Mouse (Mus musculus): ENCODE measurements at regions not wholly inside any gene's neighbourhood (a gene's known extent, or its start where the extent isn't known, plus 50 kb on each side); places are given as distances from the start of the nearest gene placed in this dataset.

DNA sequence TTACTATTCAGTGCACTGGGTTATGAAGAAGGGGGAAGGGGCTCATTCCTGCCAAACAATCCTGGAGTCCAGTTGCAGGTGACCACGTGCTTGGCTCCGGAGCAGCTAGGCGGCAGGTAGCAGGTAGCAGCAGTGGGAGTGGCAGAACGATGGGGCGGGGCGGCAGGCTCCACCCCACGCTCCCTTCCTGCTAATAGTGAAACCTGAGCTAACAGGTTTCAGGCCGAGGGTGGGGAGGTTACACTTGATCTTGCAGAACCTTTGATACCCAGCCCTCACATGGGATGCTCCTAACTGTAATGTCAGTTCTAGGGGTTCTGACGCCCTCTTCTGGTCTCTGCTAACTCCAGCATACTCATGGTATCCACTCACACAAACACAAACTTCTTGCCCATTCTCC, 253.5 kb upstream of the Daam1 start:
- Histone ChIP-seq H3K4me3 (peak overlapping the region; percentile 40), H3K27ac (no peak overlapping the region)
- no peak for DNase-seq
- intact Hi-C loops (cut with DNase I), result loop anchor here (10.0 kb wide), 2 partner anchors 263 to 373 kb away; no protein-coding TSS in a partner anchor
- peak; percentile 39 for TF ChIP-seq CTCF (IDR thresholded peaks at IDR 0.05)

DNA sequence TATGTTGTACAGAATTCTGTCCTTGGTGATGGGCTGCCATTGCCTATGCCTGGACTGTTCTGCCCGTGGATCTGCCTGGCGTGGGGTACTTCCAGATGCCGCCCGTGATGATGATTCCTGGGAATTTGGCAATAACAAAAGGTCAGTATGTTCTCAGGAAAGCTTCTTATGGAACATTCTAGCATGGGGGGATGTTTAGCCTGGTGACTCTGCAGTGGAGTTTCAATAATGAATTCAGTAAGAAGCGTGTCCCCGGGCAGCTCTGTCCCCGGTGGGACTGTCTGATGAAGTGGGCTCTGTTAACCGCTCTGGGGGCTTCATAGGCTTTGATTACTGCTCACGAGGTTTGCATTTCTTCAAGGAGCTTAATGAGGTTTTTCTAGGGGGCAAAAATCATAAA, 252.9 kb upstream of the Daam1 start:
- H3K27ac ChIP-seq, result no peak overlapping the region
- H3K4me3 ChIP-seq, result no peak overlapping the region
- TF ChIP-seq CTCF (IDR thresholded peaks at IDR 0.05), result no peak
- intact Hi-C loops (cut with DNase I), result loop anchor here (10.0 kb wide), 2 partner anchors 263 to 373 kb away; no protein-coding TSS in a partner anchor
- no peak for DNase-seq

DNA sequence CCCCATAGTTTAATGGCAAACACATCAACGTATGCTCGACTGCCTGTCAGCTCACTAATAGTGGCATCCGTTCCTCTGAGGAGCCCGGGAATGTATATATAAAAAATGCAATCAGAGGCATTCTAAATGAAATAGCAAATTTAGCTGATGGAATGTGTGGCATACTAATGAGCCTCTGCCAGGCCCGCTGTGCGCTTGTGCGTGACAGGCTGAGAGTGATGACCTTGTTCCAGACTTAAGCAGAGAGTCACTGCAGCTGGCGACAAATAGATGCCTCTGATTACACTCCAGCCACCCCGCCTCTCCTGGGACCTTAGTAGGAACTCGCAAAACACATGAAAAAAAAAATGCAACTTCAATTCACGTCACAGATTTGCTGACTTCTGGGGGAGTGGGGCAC, 252.0 kb upstream of the Daam1 start:
- no peak for DNase-seq
- TF ChIP-seq CTCF (IDR thresholded peaks at IDR 0.05), result no peak
- no peak overlapping the region for H3K4me3 ChIP-seq
- intact Hi-C loops (cut with DNase I), result loop anchor here (10.0 kb wide), 2 partner anchors 264 to 374 kb away; no protein-coding TSS in a partner anchor
- H3K27ac ChIP-seq, result no peak overlapping the region

DNA sequence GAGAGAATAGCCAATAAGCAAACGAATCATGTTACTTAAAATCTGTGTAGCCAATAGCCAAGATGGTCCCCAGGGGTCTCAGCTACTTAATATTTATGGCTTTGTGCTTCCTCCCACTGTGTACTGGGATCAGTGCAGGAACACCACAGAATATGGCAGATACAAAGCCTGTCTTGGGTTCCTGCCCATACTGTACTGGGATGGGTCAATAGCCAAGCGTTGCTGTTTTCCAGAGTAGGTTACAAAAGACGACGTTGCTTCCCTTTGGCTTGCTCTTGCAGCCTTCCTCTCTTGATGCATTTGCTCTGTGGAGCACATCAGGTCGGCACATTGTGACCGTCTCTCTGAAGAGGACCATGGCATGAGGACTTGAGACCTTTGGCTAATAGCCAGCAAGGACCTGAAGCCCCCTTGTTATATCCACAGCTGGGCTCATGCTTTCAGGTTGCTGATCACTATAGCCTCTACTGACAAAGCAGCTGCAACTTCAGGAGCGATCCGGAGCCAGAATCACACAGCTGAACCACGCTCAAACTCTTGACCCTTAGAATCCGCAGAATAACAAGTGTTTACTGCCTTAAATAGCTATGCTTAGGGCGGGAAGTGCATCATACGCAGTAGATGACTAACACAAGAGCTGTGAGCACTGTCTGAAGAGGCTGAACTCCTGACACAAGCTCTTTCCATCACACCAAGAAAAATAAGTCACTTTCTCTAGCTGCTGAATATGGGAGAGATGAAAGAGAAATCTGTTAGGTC, 250.2 kb upstream of the Daam1 start:
- Histone ChIP-seq H3K27ac (peak overlapping the region; percentile 63), H3K4me3 (no peak overlapping the region)
- no peak for TF ChIP-seq CTCF (IDR thresholded peaks at IDR 0.05)
- intact Hi-C loops (cut with DNase I), result no loop called here
- peak; percentile 37 for DNase-seq

DNA sequence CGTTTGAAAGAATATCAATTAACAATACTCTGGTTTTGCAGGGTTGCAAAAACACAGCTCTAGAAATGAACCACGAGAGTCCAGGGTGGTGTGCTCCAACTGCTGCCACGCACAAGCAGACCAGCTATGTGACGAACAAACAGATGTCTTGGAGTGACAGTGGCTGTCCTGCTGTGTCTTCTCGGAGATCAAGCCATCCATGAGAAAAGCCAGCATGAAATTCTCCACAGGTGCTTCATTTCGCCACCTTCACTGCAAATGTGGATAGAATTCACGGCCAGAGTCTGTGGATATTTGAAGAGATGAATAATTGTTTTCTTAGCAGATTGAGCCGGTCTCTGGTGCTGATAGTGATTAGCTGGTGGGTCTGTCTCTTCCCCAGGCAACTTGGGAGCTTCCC, 246.3 kb upstream of the Daam1 start:
- Histone ChIP-seq H3K4me3 (no peak overlapping the region), H3K27ac (no peak overlapping the region)
- intact Hi-C loops (cut with DNase I), result no loop called here
- DNase-seq, result no peak
- TF ChIP-seq CTCF (IDR thresholded peaks at IDR 0.05), result no peak

DNA sequence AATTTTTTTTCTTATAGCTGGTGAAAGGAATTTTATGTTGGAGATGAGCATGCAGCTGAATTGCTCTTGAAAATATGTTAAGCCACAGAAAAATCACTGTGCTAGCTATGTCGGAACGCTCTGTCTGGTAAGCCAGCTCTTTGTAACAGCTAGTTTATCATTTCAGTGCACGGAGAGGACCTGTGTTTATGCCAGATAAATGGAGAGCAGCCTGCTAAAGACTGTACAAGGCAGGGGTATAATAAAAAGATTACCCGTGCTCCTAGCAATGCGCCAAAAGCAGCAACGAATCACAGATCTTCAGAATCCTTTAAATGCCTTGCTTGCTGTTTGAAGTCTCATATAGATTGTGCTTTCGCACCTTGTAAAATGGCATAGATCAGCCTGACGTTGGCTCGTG, 232.2 kb upstream of the Daam1 start:
- intact Hi-C loops (cut with DNase I), result no loop called here
- TF ChIP-seq CTCF (IDR thresholded peaks at IDR 0.05), result no peak
- DNase-seq, result no peak
- Histone ChIP-seq H3K27ac (no peak overlapping the region), H3K4me3 (no peak overlapping the region)

DNA sequence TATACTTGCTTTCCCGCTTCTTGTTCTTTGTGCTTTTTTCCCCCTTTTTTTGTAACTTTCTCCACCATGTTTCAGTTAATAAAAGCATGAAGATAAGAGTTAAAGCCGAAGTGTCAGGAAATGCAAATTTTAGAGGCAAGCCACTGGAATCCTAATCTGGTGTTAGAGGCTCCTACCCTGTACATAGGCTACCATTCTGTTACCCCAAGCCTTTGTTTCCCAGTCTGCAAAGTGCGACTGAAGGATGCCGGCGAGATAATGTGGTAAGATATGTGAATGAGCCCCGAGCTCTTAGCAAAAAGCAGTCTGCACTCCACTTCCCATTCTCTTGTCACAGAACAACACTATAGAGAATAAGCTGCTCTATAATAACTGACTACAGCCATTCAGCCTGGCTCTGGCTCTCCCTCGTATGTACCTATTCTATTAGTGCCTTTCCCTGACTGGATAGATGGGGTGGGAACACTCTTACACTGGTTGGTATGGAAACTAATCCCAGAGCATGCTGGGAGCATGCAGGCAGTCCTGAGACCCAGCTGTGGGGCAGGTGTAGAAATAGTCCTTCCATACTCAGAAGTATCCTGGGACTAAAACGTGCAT, 229.7 kb upstream of the Daam1 start:
- intact Hi-C loops (cut with DNase I), result no loop called here
- Histone ChIP-seq H3K27ac (no peak overlapping the region), H3K4me3 (no peak overlapping the region)
- DNase-seq, result no peak
- no peak for TF ChIP-seq CTCF (IDR thresholded peaks at IDR 0.05)

DNA sequence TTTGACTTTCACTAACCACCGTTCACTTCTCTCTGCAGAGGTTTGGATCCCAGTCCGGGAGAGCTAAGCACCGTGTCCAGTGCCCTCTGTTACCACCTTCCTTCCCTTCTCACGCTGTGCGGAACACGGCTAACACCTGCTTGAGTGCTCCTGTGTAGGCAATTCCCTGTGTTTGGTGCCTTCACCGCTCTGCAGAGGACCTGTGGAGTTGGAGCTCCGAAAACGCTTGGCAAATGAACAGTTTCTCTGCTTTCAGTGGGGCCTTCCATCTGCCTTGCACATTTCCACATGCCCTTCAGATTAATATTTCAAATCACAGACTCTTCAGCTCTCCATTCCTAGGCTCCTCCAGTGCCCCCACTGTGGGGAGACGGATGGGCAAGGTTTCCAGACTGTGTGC, 227.7 kb upstream of the Daam1 start:
- no peak for DNase-seq
- intact Hi-C loops (cut with DNase I), result no loop called here
- TF ChIP-seq CTCF (IDR thresholded peaks at IDR 0.05), result no peak
- H3K27ac ChIP-seq, result no peak overlapping the region
- H3K4me3 ChIP-seq, result no peak overlapping the region

DNA sequence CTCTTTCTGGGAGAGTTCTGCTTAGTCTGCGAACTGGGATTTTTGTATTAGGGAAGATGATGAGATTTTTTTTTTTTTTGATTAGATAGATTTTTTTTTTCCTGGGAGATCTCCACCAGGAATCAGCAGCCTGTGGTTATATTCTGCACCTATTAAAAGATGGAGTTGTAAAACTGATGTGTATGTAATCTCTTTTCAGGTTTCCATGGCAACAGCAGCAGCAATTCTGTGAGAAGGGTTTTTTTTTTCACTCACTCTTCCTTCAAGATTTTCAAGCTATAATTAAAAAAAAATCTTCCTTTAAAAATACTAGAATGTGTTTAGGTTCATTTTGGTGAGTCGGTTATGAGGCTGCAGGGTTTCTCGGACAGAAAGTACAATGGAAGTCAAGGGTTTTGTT, 224.5 kb upstream of the Daam1 start:
- intact Hi-C loops (cut with DNase I), result no loop called here
- Histone ChIP-seq H3K27ac (no peak overlapping the region), H3K4me3 (no peak overlapping the region)
- no peak for DNase-seq
- TF ChIP-seq CTCF (IDR thresholded peaks at IDR 0.05), result no peak

DNA sequence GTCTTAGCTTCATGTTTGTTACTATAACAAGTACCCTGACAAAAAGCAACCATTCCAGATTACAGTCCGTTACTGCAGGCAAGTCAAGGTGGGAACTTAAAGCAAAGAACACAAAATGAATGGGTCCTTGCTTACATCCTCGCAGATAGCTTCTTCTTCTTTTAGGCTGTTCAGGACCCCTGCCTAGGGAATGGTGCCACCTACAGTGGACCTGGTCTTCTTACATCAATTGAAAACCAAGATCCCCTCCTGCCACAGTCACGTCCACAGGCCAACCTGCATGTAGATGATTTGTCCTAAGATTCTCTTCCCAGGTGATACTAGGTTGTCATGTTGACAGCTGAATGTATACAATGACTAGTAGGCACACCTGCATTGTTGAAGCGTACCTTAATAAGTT, 222.9 kb upstream of the Daam1 start:
- no peak for TF ChIP-seq CTCF (IDR thresholded peaks at IDR 0.05)
- intact Hi-C loops (cut with DNase I), result no loop called here
- no peak for DNase-seq
- Histone ChIP-seq H3K4me3 (no peak overlapping the region), H3K27ac (no peak overlapping the region)

DNA sequence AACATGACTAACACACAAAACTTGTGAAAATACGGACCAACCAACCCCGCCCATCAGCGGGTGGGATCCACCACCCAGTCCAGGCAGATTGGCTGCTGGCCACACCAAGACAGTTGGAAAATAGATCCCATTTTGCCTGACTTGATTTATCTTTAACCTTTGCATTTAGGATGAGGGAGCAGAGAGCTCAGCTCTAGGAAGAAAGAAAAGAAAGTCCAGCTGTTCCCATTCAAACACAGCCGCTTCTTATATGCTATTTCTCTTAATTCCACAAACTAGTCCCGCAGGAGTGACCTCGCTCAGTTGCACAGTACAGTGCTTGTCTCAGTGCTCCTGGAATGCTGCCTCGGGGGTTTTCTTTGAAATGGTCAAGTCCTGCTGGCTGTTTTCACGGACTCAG, 217.6 kb upstream of the Daam1 start:
- TF ChIP-seq CTCF (IDR thresholded peaks at IDR 0.05), result no peak
- intact Hi-C loops (cut with DNase I), result no loop called here
- H3K27ac ChIP-seq, result peak overlapping the region; percentile 50
- peak; percentile 63 for DNase-seq
- no peak overlapping the region for H3K4me3 ChIP-seq

DNA sequence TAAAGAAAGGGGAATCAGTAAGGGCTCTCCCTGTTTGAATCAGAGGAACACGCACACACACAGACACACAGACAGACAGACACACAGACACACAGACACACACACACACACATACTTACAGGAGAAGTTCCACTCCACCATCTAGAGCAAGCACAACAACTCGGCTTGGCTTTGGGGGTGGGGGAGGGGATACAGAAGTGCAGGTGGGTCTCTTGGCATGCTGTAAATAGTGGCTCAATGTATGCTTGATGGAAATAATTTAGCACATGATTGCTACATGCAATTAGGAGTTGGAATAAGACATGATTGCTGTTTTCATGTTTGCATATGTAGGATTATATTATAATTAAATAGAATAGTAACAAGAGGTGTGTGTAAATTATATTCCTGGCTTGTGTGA, 215.9 kb upstream of the Daam1 start:
- Histone ChIP-seq H3K4me3 (no peak overlapping the region), H3K27ac (no peak overlapping the region)
- no peak for DNase-seq
- no peak for TF ChIP-seq CTCF (IDR thresholded peaks at IDR 0.05)
- intact Hi-C loops (cut with DNase I), result no loop called here

DNA sequence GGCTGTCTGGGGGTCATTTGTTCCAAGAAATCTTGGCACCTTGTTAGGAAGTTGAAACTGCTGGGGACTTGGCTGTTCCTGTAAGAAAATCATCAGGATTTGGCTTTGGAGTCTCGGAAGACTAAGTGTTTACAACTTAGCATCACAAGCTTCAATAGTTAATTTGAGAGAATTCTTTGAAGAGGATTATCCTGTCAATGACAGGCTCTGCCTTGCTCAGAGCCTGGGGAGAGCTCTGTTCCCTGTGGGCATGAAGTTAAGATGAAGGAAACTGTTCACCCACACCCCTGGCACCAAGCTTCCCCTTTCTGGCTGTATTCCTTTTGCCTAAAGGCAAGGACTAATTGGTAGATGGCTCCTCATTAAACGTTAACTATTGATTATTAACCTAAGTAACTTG, 215.5 kb upstream of the Daam1 start:
- H3K4me3 ChIP-seq, result no peak overlapping the region
- peak overlapping the region; percentile 5; the same call in 1 of the 2 replicates for H3K27ac ChIP-seq
- no peak for DNase-seq
- TF ChIP-seq CTCF (IDR thresholded peaks at IDR 0.05), result no peak
- intact Hi-C loops (cut with DNase I), result no loop called here

DNA sequence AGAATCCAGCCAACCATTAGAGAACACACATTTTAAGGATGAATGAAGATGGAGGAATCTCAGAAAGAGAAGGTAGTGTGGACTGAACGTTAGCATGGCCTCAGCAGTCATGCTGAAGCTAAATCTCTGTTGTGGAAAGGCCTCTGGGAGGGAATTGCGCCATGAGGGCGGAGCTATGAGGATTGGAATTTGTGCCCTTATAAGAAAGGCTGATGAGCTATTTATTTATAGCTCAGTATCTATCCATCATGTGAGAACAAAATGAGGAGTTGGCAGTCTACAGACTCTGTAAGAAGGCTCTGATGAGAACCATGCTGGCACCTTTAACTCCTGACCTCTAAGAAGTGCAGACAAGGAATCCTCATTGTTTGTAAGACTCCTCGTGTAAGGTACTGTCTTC, 214.8 kb upstream of the Daam1 start:
- intact Hi-C loops (cut with DNase I), result no loop called here
- H3K27ac ChIP-seq, result peak overlapping the region; percentile 21; the same call in 1 of the 2 replicates
- TF ChIP-seq CTCF (IDR thresholded peaks at IDR 0.05), result no peak
- H3K4me3 ChIP-seq, result no peak overlapping the region
- no peak for DNase-seq

Measured in gastrocnemius, adult 2 months (tissue).